Mouse (Mus musculus): ENCODE measurements at regions not wholly inside any gene's neighbourhood (a gene's known extent, or its start where the extent isn't known, plus 50 kb on each side); places are given as distances from the start of the nearest gene placed in this dataset.

GRCm38 (mm10) chr5:97218712-97219111 lies 107.3 kb upstream of the Paqr3 start:
- Histone ChIP-seq H3K4me2 (no peak overlapping the region), H3K4me1 (replicated peaks) (peaks cover 10% of the 10 kb centered on the region), H3K36me3 (no peaks in the 10 kb centered on the region), H3K4me3 (no peak overlapping the region), H3K9ac (no peak overlapping the region), H3K27me3 (no peaks in the 10 kb centered on the region), H3K9me3 (no peaks in the 10 kb centered on the region), H3K27ac (replicated peaks) (no peak overlapping the region)
- no peak for ATAC-seq (ENCODE audit: low FRiP score, low read depth)
- 27% methylated on average over 1 of the region's 1 CpGs for WGBS

DNA sequence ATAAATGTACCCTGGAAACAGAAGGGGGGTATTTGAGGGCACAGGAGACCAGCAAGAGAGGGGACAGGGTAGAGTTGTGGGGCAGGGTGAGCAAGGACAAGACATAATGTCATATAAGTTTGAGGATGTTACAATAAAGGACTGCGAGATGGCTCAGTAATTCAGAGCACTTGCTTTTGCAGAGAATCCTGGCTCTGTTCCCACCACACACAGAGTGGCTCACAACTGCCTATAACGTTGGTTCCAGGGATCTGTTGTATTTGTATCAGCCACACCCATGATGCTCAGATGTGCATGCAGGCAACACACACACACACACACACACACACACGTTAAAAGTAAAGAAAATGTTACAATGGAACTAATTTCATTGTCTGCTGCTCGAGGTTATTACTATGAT lies 94.2 kb upstream of the Paqr3 start:
- Histone ChIP-seq H3K4me3 (no peak overlapping the region), H3K4me1 (replicated peaks) (no peaks in the 10 kb centered on the region), H3K9me3 (no peaks in the 10 kb centered on the region), H3K27me3 (no peaks in the 10 kb centered on the region), H3K9ac (no peak overlapping the region), H3K4me2 (no peak overlapping the region), H3K27ac (replicated peaks) (no peak overlapping the region), H3K36me3 (no peaks in the 10 kb centered on the region)
- no peak for ATAC-seq (ENCODE audit: low FRiP score, low read depth)
- 71% methylated on average over 4 of the region's 4 CpGs for WGBS

DNA sequence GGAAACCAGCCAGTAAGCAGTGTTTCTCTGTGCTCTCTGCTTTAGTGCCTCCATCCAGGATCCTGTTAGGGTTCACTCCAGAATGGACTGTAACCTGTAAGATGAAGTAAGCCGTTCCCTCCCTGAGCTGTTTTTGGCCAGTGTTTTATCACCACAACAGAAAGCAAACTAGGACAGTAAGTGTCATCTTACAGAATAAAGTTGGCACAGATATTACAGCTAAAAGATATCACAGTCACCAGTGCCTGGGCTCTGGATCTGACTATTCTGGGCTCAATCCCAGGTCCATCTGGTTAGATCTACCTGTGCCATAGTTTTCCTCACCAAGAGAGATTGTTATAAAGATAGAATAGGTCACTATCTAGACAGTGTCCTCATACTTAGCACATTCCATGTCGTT lies 92.9 kb upstream of the Paqr3 start:
- no peak overlapping the region for H3K4me3 ChIP-seq
- no peaks in the 10 kb centered on the region for H3K4me1 ChIP-seq (replicated peaks)
- no peak overlapping the region for H3K27ac ChIP-seq (replicated peaks)
- H3K4me2 ChIP-seq, result no peak overlapping the region
- no peaks in the 10 kb centered on the region for H3K36me3 ChIP-seq
- no peak overlapping the region for H3K9ac ChIP-seq
- no peaks in the 10 kb centered on the region for H3K9me3 ChIP-seq
- no peaks in the 10 kb centered on the region for H3K27me3 ChIP-seq
- ATAC-seq (ENCODE audit: low FRiP score, low read depth), result no peak
- 82% methylated on average over 2 of the region's 2 CpGs for WGBS

DNA sequence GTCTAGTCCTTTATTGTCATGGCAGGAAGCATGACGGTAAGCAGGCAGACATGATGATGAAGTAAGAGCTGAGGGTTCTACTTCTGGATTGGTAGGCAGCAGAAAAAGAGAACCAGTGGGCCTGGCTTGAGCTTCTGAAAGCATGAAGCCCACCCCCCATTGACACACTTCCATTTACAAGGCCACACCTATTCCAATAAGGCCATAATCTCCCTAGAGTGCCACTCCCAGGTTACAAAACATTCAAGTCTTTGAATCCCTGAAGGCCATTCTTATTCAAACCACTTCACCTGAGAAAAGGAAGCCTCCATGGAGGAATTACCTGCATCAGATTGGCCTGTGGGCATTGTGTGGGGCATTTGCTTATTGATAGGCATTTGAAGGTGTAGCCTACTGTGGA lies 92.2 kb upstream of the Paqr3 start:
- H3K4me1 ChIP-seq (replicated peaks), result no peaks in the 10 kb centered on the region
- no peak overlapping the region for H3K4me3 ChIP-seq
- H3K27ac ChIP-seq (replicated peaks), result no peak overlapping the region
- no peak for ATAC-seq (ENCODE audit: low FRiP score, low read depth)
- H3K9ac ChIP-seq, result no peak overlapping the region
- H3K4me2 ChIP-seq, result no peak overlapping the region
- no peaks in the 10 kb centered on the region for H3K9me3 ChIP-seq
- H3K36me3 ChIP-seq, result no peaks in the 10 kb centered on the region
- WGBS, result 80% methylated on average over 1 of the region's 1 CpGs
- no peaks in the 10 kb centered on the region for H3K27me3 ChIP-seq

DNA sequence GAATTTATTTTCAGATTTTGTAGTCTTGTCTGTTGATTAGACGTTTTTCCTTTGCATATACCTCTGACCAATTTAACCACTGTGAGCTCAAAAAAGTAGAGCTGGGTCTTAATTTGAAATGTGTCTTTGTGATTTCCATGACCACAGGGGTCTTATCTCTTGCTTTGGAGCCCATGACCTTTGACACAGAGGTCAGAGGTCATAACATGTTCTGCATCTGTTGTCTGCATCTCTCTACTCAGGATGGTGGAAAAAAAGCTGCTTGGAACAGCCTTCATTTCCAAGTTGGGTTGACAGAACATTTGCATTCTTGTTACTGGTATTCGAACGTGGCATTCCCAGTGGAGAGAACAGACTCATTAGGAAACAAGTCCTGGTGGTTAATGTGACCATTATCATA lies 91.2 kb upstream of the Paqr3 start:
- H3K9ac ChIP-seq, result no peak overlapping the region
- no peaks in the 10 kb centered on the region for H3K27me3 ChIP-seq
- H3K4me2 ChIP-seq, result no peak overlapping the region
- no peak overlapping the region for H3K27ac ChIP-seq (replicated peaks)
- no peak for ATAC-seq (ENCODE audit: low FRiP score, low read depth)
- no peak overlapping the region for H3K4me3 ChIP-seq
- 20% methylated on average over 3 of the region's 3 CpGs for WGBS
- no peaks in the 10 kb centered on the region for H3K9me3 ChIP-seq
- H3K36me3 ChIP-seq, result no peaks in the 10 kb centered on the region
- H3K4me1 ChIP-seq (replicated peaks), result no peaks in the 10 kb centered on the region

GRCm38 (mm10) chr5:97200655-97201054 lies 89.3 kb upstream of the Paqr3 start:
- 17% methylated on average over 4 of the region's 4 CpGs for WGBS
- Histone ChIP-seq H3K27ac (replicated peaks) (no peak overlapping the region), H3K4me1 (replicated peaks) (no peaks in the 10 kb centered on the region), H3K4me3 (no peak overlapping the region), H3K27me3 (no peaks in the 10 kb centered on the region), H3K36me3 (no peaks in the 10 kb centered on the region), H3K4me2 (no peak overlapping the region), H3K9ac (no peak overlapping the region), H3K9me3 (no peaks in the 10 kb centered on the region)
- no peak for ATAC-seq (ENCODE audit: low FRiP score, low read depth)

DNA sequence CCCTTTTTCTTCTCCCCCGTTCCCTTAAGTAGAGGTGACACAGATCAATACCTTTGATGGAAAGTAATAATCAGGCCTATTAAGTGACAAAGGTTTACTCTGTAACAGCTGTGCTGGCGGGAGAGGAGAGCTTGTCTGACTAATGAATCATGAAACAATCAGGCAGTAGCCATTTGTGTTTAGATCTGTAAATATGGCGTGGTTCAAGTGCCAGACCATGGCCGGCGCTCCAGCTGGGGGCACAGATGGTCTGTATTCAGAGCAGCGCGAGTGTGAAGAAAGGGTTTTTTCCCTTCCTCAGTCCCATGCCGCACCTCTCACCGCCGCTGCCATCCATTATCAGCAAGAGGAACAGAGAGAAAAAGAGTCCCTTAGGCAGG lies 83.9 kb upstream of the Paqr3 start:
- H3K9me3 ChIP-seq, result no peaks in the 10 kb centered on the region
- no peak overlapping the region for H3K9ac ChIP-seq
- H3K27ac ChIP-seq (replicated peaks), result peak overlapping the region; percentile 49; the same call in 1 of the 2 replicates
- no peak overlapping the region for H3K4me3 ChIP-seq
- peak; percentile 85 for ATAC-seq (ENCODE audit: low FRiP score, low read depth)
- 20% methylated on average over 10 of the region's 10 CpGs for WGBS
- H3K4me2 ChIP-seq, result peak overlapping the region; percentile 31
- H3K4me1 ChIP-seq (replicated peaks), result peaks cover 7% of the 10 kb centered on the region
- no peaks in the 10 kb centered on the region for H3K27me3 ChIP-seq
- H3K36me3 ChIP-seq, result no peaks in the 10 kb centered on the region

GRCm38 (mm10) chr5:97194656-97195280 lies 83.4 kb upstream of the Paqr3 start:
- no peaks in the 10 kb centered on the region for H3K36me3 ChIP-seq
- no peak overlapping the region for H3K27ac ChIP-seq (replicated peaks)
- no peaks in the 10 kb centered on the region for H3K27me3 ChIP-seq
- peaks cover 7% of the 10 kb centered on the region for H3K4me1 ChIP-seq (replicated peaks)
- H3K4me3 ChIP-seq, result no peak overlapping the region
- H3K9ac ChIP-seq, result no peak overlapping the region
- ATAC-seq (ENCODE audit: low FRiP score, low read depth), result peak; percentile 52; the same call in 1 of the 2 replicates
- WGBS, result 37% methylated on average over 11 of the region's 11 CpGs
- H3K9me3 ChIP-seq, result no peaks in the 10 kb centered on the region
- H3K4me2 ChIP-seq, result peak overlapping the region; percentile 31

GRCm38 (mm10) chr5:97192656-97193055 lies 81.3 kb upstream of the Paqr3 start:
- 63% methylated on average over 13 of the region's 13 CpGs for WGBS
- no peak for ATAC-seq (ENCODE audit: low FRiP score, low read depth)
- H3K36me3 ChIP-seq, result no peaks in the 10 kb centered on the region
- no peak overlapping the region for H3K4me3 ChIP-seq
- no peak overlapping the region for H3K4me2 ChIP-seq
- no peaks in the 10 kb centered on the region for H3K9me3 ChIP-seq
- H3K4me1 ChIP-seq (replicated peaks), result peaks cover 7% of the 10 kb centered on the region
- no peak overlapping the region for H3K27ac ChIP-seq (replicated peaks)
- H3K27me3 ChIP-seq, result no peaks in the 10 kb centered on the region
- no peak overlapping the region for H3K9ac ChIP-seq

DNA sequence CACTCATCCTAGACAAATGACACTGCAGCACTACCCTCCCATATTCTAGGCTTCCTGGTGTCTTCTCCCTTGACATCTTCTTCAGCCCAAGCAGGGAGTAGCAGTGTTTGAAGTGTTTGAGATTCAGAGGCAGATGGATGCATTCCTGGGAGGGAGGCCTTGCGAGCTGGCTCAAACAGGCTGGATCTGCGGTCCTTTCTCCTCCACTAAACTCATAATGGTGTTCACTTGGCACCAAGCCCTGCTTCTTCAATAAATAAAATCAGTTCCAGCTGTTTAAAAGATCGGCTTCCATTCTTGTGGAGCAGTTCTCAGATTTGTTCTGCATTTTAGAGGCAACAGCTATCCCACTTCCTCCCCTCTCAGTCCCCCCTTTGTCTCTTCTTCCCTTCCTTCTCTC lies 79.3 kb upstream of the Paqr3 start:
- Histone ChIP-seq H3K9me3 (no peaks in the 10 kb centered on the region), H3K4me2 (no peak overlapping the region), H3K9ac (no peak overlapping the region), H3K4me3 (no peak overlapping the region), H3K27me3 (0 out of 2 replicates have a peak, but pooled peaks cover 2% of the 10 kb centered on the region), H3K27ac (replicated peaks) (no peak overlapping the region), H3K36me3 (no peaks in the 10 kb centered on the region), H3K4me1 (replicated peaks) (peaks cover 7% of the 10 kb centered on the region)
- 43% methylated on average over 3 of the region's 3 CpGs for WGBS
- ATAC-seq (ENCODE audit: low FRiP score, low read depth), result no peak

- H3K9me3 ChIP-seq, result no peaks in the 10 kb centered on the region
- no peak overlapping the region for H3K4me3 ChIP-seq
- 77% methylated on average over 9 of the region's 9 CpGs for WGBS
- no peak overlapping the region for H3K27ac ChIP-seq (replicated peaks)
- 0 out of 2 replicates have a peak, but pooled peaks cover 2% of the 10 kb centered on the region for H3K27me3 ChIP-seq
- H3K9ac ChIP-seq, result no peak overlapping the region
- H3K36me3 ChIP-seq, result no peaks in the 10 kb centered on the region
- no peaks in the 10 kb centered on the region for H3K4me1 ChIP-seq (replicated peaks)
- no peak overlapping the region for H3K4me2 ChIP-seq
- ATAC-seq (ENCODE audit: low FRiP score, low read depth), result no peak
These were observed 73.1 kb upstream of the Paqr3 start for GRCm38 (mm10) chr5:97184512-97184911.

DNA sequence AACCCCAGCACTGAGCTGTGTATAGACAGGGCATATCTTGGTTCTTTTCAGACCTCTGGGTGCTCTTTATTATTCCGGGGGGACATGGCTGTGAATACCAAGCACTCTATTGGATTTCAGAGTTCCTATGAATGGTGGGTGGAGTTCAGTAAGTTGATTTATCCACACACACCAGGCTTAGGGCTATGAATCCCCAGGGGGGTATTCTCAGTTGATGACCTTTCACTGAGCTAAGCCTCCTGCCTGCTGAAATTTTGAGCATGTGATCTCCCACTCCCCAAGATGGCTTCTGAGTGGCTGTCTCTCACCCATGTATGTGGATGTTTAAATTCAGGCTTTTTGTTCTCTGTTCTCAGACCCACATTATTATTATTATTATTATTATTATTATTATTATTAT lies 69.9 kb upstream of the Paqr3 start:
- no peak overlapping the region for H3K9ac ChIP-seq
- H3K27me3 ChIP-seq, result 0 out of 2 replicates have a peak, but pooled peaks cover under 1% of the 10 kb centered on the region
- 44% methylated on average over 1 of the region's 1 CpGs for WGBS
- no peaks in the 10 kb centered on the region for H3K9me3 ChIP-seq
- H3K27ac ChIP-seq (replicated peaks), result no peak overlapping the region
- no peak overlapping the region for H3K4me3 ChIP-seq
- H3K36me3 ChIP-seq, result no peaks in the 10 kb centered on the region
- H3K4me1 ChIP-seq (replicated peaks), result no peaks in the 10 kb centered on the region
- no peak for ATAC-seq (ENCODE audit: low FRiP score, low read depth)
- H3K4me2 ChIP-seq, result no peak overlapping the region

DNA sequence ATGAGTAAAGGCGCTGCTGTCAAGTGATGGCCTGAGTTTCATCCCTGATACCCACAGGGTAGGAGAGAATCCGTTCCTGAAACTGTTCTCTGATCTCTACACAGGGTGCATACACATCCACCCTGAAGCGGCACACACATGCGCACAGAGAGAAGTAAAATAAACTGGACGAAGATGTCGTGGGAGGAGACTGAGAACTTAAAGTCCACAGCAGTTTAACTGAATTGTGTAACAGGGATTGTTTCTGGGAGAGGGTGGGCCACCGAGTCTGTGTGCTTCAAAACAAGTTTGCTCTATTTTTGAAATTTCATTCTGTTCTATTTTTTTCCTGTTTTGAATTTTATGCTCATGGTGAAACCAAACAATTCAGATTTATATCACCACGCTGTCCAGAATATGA lies 63.0 kb upstream of the Paqr3 start:
- H3K4me3 ChIP-seq, result no peak overlapping the region
- no peak for ATAC-seq (ENCODE audit: low FRiP score, low read depth)
- H3K4me2 ChIP-seq, result no peak overlapping the region
- no peaks in the 10 kb centered on the region for H3K27me3 ChIP-seq
- no peaks in the 10 kb centered on the region for H3K9me3 ChIP-seq
- H3K4me1 ChIP-seq (replicated peaks), result no peaks in the 10 kb centered on the region
- no peak overlapping the region for H3K9ac ChIP-seq
- H3K36me3 ChIP-seq, result no peaks in the 10 kb centered on the region
- H3K27ac ChIP-seq (replicated peaks), result no peak overlapping the region
- WGBS, result 91% methylated on average over 8 of the region's 8 CpGs
